In the genomic region with DNA sequence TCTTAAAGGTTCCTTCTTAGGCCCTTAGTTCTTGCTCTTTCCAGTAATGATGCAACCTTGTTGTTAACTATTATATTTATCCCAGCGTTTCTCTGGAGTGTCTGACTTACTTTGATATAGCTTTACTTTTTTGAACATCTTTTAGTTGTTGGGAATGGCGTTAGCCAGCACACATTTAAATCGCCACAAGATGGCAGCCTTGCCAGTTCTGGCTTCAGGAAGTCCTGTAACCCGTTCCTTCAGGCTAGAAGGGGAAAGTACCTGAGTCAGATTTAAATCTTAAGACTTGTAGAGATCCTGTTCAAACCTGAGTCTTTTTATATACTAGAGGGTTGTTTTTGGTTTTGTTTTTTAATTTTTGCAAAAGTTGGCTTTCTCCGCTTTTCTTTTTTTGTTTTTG, we compare ENCODE assay signal across 7 mouse cellular contexts. TPM values are rescaled to one million over a fixed set of nuclear protein-coding genes. Genes with fewer than 3 reads are reported as not detected.
DNase-seq lines count a peak whose midpoint lies in the region; ATAC-seq and TF ChIP-seq lines count a peak whose summit lies in the region.

No protein-coding gene starts in this region.

- H3K4me3 ChIP-seq in kidney, embryonic 14.5 days (ENCODE audit: low read length), result no peak overlapping the region
- H3K4me3 ChIP-seq in lung, embryonic 14.5 days (ENCODE audit: low read depth, low read length), result no peak overlapping the region

- H3K9ac ChIP-seq in kidney, embryonic 14.5 days (ENCODE audit: low read depth, low read length), result no peak overlapping the region
- no peak overlapping the region for H3K9ac ChIP-seq in lung, embryonic 14.5 days

- no peaks in the 10 kb centered on the region for H3K4me1 ChIP-seq in kidney, embryonic 14.5 days (ENCODE audit: control insufficient read depth, insufficient read depth, low read length)
- H3K4me1 ChIP-seq in lung, embryonic 14.5 days (ENCODE audit: insufficient read depth), result no peaks in the 10 kb centered on the region

- TF ChIP-seq CTCF in brain, embryonic 14.5 days (IDR thresholded peaks at IDR 0.05; ENCODE audit: borderline replicate concordance, extremely low read depth, insufficient read depth, insufficient read length), result peak; percentile 81
- TF ChIP-seq CTCF in lung, embryonic 14.5 days (IDR thresholded peaks at IDR 0.05; ENCODE audit: low read depth), result peak; percentile 70

- no peak overlapping the region for H3K27ac ChIP-seq in kidney, embryonic 14.5 days (ENCODE audit: low read depth, low read length)
- no peak overlapping the region for H3K27ac ChIP-seq in lung, embryonic 14.5 days (ENCODE audit: low read depth)

- WGBS in kidney, embryonic 14.5 days, result 21% methylated on average over 5 of the region's 5 CpGs
- 14% methylated on average over 5 of the region's 5 CpGs for WGBS in lung, embryonic 14.5 days

- TF ChIP-seq POLR2A in brain, embryonic 14.5 days (IDR thresholded peaks at IDR 0.05; ENCODE audit: borderline replicate concordance, extremely low read depth, insufficient read depth, insufficient read length, poor library complexity, severe bottlenecking), result no peak

- H3K9me3 ChIP-seq in kidney, embryonic 14.5 days (ENCODE audit: control insufficient read depth, low read length), result no peaks in the 10 kb centered on the region
- H3K9me3 ChIP-seq in lung, embryonic 14.5 days (ENCODE audit: low read depth, low read length), result no peaks in the 10 kb centered on the region

- peak; percentile 37 to 39 for DNase-seq in urinary bladder, adult 18-20 months (ENCODE audit: low spot score in 2 of 2)
- no peak for DNase-seq in urinary bladder, postnatal 10 days (ENCODE audit: low spot score)
- peak; percentile 87 for DNase-seq in brain, embryonic 14.5 days (ENCODE audit: low read depth)
- DNase-seq in frontal cortex, postnatal 25 days (ENCODE audit: low spot score in 2 of 2), result peak; percentile 61 to 65
- peak; percentile 89 for DNase-seq in lung, embryonic 14.5 days
- peak; percentile 78 for DNase-seq in right cerebral cortex, postnatal 14 days

- H3K4me2 ChIP-seq in kidney, embryonic 14.5 days (replicated peaks; ENCODE audit: low read depth, low read length), result no peak overlapping the region
- H3K4me2 ChIP-seq in lung, embryonic 14.5 days, result no peak overlapping the region

- ATAC-seq in kidney, embryonic 14.5 days (ENCODE audit: low FRiP score, low TSS enrichment), result 0 out of 2 replicates have a peak, but pooled peaks have one; percentile 66
- ATAC-seq in lung, embryonic 14.5 days (ENCODE audit: insufficient read depth), result peak; percentile 49; the same call in 1 of the 2 replicates

- H3K36me3 ChIP-seq in kidney, embryonic 14.5 days (ENCODE audit: control insufficient read depth, insufficient read depth, low read length), result no peaks in the 10 kb centered on the region
- H3K36me3 ChIP-seq in lung, embryonic 14.5 days (ENCODE audit: insufficient read depth), result no peaks in the 10 kb centered on the region

- no peaks in the 10 kb centered on the region for H3K27me3 ChIP-seq in kidney, embryonic 14.5 days (ENCODE audit: control insufficient read depth, insufficient read depth, low read length)
- H3K27me3 ChIP-seq in lung, embryonic 14.5 days (ENCODE audit: insufficient read depth, low read length), result no peaks in the 10 kb centered on the region

RNA-seq across cellular contexts. Expression of a gene that starts 12.5 kb away (rescaled TPM):
- polyA plus RNA-seq in brain, embryonic 14.5 days (2012; rRNA removed), result 62.8 and 106 TPM in 2 replicates
- 45.6 and 76.7 TPM in 2 replicates for polyA plus RNA-seq in kidney, embryonic 14.5 days (2014; fragmentation: Nextera tagmentation; extraction: Ambion mirVana)
- polyA plus RNA-seq in lung, embryonic 14.5 days (2014; fragmentation: Nextera tagmentation; extraction: Ambion mirVana), result 79.9 and 80.6 TPM in 2 replicates
